Mouse (Mus musculus): ENCODE results near the gene Cdip1.

GRCm38 (mm10) chr16:4717866-4718265 lies 72.2 kb downstream of the Cdip1 start:
- TF ChIP-seq CTCF (IDR thresholded peaks at IDR 0.05; ENCODE audit: low read depth) (no peak), EP300 (IDR thresholded peaks at IDR 0.05; ENCODE audit: low read depth) (no peak)
